Mouse (Mus musculus) brain, embryonic 14.5 days (tissue): ENCODE measurements around the gene Ncam1.

Experiments used
- CTCF ChIP-seq: fragments of 200-500 bp; IDR thresholded peaks from 2 replicates; pipeline ENCODE4 v1.5.1; 2012; ENCODE audit warnings: inconsistent platforms, mild to moderate bottlenecking, moderate library complexity, borderline replicate concordance; ENCODE audit not compliant: insufficient read depth, insufficient read length; ENCODE audit errors: extremely low read depth
- POLR2A ChIP-seq: fragments of 200-500 bp; IDR thresholded peaks from 2 replicates; pipeline ENCODE4 v1.6.1; 2012; ENCODE audit warnings: mild to moderate bottlenecking, inconsistent platforms, borderline replicate concordance; ENCODE audit not compliant: poor library complexity, insufficient read depth, insufficient read length, severe bottlenecking; ENCODE audit errors: extremely low read depth

DNA sequence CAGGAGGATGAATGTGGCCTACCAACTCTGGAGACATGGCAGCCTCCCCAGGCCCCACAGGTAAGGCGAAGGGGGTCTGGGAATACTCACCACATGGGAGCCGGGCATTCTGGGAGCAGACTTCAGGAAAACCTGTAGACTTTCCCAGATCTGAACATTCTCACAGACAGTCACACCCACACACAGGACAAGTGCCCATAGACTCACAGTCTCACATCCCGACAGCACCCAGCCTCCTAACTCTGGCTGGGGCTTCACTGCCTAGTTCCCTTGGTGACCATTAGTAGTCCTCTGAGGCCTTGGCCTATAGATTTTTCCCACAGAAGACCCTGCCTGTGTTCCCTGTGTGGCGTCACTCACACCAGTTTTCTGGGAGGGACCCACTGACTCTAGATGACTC, 288.1 kb downstream of the Ncam1 start:
- TF ChIP-seq POLR2A (no peak), CTCF (no peak)
